Mouse (Mus musculus) hematopoietic stem cell, adult 5-6 weeks (primary cell): ENCODE results near the gene Gad1. TPM values are rescaled to one million over a fixed set of nuclear protein-coding genes. Genes with fewer than 3 reads are reported as not detected.
A peak's percentile ranks its signal among the peaks of the same experiment; 100 is the strongest.

Source experiments
- ATAC-seq, 2 experiments: fragments of 125-278 bp in 1 of 2; replicated peaks in 1 of 2; 2 replicates each; pipeline ENCODE4 v1.8.0; 2016 to 2017; ENCODE audit warnings: inconsistent platforms in 2 of 2, mild to moderate bottlenecking in 2 of 2, moderate number of reproducible peaks in 2 of 2, low read depth in 1 of 2, moderate TSS enrichment in 1 of 2; ENCODE audit not compliant: low FRiP score in 2 of 2, poor library complexity in 2 of 2, severe bottlenecking in 2 of 2, insufficient read depth in 1 of 2, low TSS enrichment in 1 of 2
- total RNA-seq: library from RNA; stranded (forward); fragments of 172-1452, 232-1000 nt; gene quantifications from 2 replicates; pipeline ENCODE4 v1.2.3, GENCODE M21; 2017

Gad1 gene
- total RNA-seq, 1 experiment from 2014 or later = not detected

DNA sequence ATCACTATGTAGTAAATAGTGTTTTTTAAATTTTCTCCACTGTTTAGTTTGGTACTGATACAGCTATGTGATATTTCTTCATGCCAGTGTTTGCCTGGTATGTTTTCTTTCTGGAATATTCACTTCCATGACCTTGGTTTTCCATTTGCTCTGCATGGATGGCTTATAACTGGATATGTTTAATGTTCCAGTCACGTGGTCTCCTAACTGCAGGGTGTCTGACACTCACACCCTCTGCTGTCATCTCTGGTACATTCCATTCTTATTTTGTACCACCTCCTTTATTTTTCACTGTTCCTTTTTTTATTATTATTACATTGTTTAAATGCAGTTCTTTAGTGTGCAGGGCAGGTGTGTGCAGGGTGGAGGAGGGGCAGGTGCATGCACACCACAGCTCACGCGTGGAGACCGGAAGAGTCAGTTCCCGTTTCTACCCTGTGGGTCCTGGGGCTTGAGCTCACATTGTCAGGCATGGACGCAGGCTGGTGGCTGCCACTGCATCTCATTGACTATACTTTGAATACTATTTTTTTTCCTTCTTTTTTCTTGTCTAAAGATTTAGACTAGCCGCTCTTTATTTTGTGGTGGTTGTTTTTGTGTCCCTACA lies 62.0 kb downstream of the Gad1 start:
- peak; percentile 81 to 83 for ATAC-seq

DNA sequence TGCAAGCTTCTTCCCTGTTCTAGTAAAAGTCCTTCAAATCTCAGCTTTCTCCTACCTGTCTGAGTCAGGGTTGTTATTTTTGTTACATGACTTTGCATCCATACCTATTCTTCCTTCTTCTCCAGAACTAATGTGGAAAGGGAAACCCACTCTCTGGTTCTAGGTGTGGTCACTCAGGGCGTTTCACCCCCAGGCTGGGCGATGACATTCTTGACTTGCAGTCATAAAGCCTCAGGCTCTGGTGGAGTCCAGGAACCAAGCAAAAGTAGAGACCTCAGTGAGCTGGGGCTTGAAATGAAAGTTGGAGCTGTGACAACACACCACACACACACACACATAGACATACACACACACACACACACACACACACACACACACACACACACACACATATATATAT lies 63.2 kb downstream of the Gad1 start:
- ATAC-seq = no peak

DNA sequence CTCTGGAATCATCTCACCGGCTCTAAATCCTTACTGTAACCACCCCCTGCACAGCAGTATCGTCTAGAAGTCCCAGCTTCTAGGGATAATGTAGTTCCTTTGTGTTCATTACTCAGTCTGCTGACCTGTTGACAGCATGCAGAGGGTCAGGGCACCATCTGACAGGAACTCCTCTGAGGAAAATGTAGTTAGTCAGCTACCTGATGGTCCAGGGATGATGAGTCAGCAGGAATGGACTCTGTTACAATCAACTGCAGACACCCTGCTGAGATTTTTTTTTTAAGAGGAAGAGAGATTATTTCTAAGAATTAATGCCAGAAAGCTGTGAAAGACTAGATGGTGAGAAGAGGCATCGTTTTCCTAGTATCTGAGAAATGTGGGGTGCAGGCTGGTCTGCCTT lies 63.7 kb downstream of the Gad1 start:
- no peak for ATAC-seq

DNA sequence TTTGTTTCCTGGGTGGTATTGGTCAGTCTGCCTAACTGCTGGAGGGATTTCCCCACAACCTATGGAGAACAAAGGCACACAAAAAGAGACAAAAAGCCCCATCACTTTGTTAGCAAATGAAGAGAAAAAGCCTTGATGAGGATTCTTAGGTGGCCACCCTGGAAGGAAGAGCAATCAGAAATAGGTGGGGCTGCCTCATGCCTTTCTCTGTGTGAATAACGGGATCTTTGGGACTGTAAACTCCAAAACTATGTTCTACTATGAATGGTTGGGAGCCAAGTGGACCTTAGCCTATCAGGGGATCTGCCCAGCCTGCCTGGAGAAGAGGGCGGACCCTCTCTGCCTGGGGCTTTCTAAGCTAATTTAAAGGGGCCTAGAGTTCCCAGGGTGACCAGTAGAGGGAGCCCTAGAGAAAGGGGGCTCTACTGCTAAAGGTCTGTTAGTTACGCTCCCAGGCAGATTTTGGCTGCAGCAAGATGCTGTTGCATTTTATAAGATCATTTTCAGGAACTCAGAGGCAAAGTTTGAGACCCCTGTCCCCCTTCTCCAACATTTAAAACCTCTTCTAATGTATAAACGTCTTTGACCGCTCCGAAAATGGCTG lies 66.5 kb downstream of the Gad1 start:
- no peak for ATAC-seq

DNA sequence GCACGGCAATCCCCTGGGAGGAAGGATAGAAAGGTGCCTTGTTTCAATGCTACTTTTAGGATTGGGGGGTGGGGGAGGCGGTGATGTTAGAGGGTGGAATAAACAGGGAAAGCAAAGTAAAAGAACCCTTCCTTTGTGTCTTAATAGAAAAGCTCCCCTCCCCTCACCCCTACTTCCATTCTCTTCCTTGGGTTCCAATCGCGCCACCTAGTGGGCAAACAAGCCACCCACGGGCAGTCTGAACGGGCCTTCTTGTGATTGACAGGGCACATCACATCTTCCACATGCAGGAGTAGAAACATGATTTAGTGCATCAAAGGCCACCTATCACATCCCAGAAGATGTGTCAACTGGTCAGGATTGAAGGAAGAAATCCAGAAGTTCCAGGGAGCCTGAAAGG lies 67.4 kb downstream of the Gad1 start:
- ATAC-seq = no peak

DNA sequence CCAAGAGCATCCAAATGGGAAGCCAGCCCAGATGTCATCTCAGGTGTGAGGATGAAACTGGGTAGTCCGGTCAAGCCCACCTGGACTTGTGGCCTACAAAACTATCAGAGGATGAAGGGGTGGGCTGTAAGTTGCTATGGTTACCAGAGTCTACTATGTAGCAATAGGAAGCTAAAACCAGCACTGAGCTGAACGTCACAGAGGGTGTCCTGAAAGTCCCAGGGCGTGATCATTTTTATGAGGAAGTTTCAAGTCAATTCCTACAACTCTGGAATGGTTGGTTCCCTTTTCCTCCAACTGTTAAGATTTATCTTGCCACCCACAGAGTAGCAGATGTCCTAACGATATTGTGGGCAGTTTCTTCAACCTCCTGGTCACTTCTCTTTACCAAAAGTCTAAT lies 69.4 kb downstream of the Gad1 start:
- ATAC-seq = peak in 1 of 2 experiments; percentile 25; a peak in 1 of 4 replicates

DNA sequence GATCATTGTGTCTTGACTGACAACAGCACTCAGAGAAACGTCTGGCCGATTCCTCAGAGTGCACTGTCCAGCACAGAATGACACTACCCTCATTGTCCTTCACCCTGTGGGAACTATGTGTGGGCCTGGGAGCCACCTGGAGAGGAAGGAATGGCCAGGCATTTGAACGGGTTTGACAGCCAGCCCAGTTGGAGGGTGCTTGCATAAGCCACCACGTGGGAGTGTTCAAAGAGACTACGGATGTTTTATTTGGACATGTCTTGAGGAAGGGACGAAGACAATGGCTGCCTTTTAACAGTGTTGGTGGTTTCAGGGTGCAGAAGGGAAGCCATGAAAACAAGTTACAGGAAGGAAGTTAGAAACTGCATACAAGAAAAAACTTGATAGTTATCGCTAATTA lies 72.9 kb downstream of the Gad1 start:
- no peak for ATAC-seq

DNA sequence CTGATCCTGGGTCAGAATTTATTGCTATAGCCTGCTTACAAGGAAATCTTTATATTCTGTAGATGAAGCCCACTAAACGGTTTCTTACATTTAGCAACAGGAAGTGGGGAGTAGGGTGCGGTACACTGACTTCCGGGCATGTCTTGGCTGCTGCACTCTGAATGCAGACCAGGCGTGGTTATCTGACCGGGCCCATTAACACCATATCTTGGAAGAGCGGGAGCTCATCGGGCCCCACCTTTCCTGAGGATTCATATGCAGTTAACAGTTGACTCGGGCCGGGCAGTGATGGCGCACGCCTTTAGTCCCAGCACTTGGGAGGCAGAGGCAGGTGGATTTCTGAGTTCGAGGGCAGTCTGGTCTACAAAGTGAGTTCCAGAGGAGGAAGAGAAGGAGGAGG lies 75.5 kb downstream of the Gad1 start:
- peak in 1 of 2 experiments; percentile 38; a peak in 1 of 4 replicates for ATAC-seq

DNA sequence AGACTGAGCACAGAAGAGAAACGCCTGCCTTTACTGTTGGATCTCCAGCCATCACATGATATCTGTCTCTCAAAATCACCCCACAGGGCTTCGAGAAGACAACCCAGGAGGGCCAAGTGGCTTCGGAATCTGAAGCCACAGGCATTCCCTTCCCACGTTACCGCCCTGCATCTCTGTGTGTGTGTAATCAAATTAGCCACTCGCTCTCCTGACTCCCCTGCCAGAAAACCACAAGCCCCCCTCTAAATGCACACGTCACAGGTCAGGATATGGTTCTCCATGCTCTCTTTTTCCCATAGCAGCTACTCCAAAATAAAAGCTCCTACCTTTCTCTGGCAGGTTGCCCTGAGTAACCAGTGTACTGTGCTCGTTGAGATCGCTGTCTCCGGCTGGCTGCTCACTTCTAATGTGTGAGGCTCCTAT lies 76.5 kb downstream of the Gad1 start:
- ATAC-seq = peak; percentile 72 to 78

DNA sequence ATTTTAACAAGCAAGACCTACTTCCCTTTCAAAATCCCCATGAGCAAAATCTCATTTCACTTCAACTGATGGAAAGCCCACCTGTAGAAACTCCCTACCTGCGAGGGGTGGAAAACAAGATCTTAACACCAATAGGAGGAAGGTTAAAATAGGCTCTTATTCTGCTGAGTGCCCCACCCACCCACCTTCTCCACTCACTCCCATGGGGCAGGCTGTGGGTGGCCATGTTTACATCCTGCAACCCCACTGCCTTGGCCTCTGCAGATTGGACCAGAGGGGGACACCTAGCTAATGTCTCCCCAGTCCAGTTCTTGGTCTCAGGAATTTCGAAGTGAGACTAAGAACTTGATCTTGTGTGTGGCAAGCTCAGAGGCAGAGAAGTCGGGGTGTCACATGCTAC lies 77.0 kb downstream of the Gad1 start:
- ATAC-seq = no peak

DNA sequence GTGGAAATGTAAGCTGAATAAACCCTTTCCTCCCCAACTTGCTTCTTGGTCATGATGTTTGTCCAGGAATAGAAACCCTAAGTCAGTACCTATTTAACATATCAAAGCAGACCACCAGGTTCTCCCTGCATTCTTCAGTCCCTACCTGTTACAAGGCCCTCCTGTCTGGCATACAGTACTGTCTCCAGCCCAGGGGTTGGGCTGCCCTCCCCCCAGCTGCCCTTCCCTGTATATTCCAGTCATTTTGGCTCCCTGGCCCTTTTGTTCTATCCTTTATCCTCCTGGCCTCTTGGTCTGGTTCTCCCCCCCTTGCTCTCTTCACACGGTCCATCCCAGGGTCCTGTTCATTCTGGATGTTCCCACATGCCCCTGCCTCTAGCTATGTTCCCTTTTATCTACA lies 78.4 kb downstream of the Gad1 start:
- ATAC-seq = no peak

DNA sequence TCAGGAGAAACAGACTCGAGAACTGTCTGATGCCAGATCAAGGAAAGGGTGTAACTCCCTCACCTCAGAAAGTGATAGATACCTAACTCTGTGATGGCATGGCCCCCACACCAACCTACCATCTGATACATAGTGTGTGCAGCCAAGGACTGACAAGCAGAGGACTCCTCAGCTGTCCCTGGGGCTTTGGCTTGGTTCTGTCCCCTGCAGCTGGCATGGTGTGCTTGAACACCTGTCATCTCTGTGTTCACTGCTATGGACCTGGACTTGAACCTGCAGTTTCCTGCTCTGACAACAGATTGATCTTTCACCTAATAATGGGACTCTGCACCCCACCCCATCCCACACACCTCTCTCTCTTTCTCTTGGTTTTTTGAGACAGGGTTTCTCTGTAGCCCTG lies 79.5 kb downstream of the Gad1 start:
- ATAC-seq = no peak

DNA sequence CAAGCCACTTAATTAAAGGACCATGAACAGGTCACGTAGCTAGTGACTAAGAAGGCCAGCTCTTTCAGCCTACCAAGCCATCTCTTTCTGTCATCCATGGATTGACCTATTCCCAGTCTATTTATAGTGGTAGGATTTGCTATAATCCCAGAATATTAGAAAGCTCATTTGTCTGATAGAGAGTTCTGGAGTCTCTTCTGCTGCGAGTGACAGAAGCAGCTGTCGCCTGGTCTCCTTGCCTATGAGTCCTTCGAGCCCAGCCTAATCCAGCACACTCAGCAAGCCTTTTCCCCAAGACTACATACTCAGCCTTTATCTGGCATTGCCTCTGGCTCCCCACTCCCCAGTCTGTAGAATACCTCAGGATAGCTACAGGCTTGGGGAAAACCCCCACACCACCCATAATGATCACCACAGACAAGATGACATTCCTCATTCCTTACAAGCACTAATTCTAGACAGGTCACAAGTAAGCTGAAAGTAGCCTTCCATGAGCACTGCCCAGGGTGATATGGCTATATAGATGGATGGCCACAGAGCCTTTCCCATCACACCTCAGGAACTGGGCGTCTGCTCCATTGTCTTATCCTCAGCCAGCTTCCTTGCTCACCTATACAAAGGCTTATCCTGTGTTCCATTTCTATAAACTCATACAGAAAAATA lies 81.3 kb downstream of the Gad1 start:
- ATAC-seq = no peak

DNA sequence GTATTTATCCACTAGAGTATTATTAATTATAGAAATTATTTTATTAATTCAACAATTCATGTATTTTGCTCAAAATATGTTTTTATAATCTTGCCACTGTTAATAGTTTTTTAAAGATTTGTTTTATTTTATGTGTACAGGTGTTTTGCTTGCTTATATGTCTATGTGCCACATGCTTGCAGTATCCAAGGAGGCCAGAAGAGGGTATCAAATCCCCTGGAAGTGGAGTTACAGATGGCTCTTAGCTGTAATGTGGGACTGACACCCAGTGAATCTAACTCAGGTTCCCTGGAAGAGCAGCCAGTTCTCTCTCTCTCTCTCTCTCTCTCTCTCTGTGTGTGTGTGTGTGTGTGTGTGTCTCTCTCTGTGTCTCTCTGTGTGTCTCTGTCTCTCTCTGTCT lies 88.1 kb downstream of the Gad1 start:
- no peak for ATAC-seq

DNA sequence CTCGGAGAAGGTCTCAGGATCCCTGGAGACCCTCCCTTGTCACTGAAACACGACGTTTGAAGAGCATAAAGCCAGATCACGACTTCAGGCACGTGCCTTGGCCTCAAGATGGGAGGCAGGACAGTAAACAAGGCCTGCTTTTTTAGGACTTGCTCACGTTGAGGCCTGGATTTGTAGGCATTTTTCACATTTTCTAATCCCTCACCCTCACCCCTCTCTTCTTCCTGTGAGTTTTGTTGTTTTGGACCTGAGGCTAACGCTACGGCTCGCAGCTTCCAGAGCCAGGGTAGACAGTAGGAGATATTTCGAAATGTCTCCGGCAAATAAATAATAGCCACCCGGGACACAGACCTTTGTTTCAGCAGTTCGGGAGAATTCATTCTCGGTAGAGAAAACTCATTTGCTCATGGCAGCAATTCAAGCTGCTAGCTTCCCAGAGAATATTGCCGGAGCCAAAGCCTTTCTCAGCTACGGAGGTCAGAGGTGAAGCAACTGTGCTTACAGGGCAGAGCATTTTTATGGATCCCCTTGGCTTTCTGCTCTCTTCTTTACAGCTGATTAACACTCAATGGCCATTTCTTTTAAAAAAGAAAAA lies 90.2 kb downstream of the Gad1 start:
- no peak for ATAC-seq

DNA sequence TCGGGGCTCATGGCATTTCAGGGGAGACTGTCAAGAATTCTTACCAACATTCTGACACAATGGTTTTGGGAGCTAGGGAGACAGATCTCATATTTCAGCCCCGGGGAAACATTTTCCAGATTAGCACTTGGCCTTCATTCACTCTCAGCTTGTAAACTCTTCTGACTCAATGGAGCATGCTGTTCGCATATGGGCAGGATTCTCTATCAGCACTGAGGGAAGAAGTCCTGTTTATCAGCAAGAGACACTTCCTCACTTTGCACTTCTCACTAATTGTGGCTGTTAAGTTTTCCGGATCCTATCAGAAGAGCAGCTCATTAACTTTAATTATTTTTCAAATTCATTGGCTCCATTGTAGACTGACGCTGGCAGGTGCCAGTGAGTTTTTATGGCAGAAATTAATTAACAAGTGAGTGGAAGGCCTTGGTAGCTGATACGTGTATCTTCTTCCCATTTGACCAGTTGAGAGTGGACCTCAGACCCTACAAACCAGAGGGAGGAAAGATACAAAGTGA lies 92.5 kb downstream of the Gad1 start:
- no peak for ATAC-seq

DNA sequence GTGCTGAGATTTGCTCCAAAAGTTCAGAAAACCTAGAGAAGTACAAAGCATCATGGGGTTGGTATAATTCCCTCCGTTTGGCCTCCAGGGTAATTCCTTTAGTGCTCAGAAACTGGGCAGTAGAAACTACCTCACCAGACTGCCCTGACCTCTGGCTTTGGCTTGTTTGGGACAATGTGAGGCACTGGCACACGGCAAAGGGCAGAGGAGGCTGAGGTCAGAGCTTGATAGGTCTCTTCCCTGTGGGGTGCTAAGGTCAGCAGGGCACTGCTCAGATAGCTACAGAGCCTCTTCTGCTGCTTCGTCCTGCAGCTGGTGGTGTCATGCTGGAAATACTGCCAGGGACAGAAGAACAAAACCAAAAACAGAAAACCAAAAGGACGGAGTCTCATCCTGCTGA lies 94.8 kb downstream of the Gad1 start:
- ATAC-seq = no peak

DNA sequence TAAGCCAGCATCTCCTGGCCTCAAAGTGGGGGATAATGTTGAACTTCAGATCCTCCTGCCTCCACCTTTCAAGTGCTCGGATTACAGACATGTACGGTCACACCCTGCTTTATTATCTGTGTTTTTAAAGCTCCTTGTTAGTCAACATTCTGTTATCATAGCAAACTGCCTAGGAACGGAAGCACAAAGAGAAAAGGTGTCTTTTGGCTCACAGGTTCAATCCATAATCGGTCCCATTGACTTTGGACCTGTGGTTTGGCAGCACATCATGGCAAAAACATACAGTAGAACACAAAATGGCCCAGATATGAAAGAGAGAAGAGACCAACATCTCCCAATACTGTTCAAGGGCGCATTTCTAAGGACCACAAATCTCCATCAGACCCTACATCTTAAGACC lies 95.4 kb downstream of the Gad1 start:
- no peak for ATAC-seq
